Mouse (Mus musculus) neutrophil, adult 65 days (primary cell): ENCODE data around the gene Slc7a10. TPM values are rescaled to one million over a fixed set of nuclear protein-coding genes. Genes with fewer than 3 reads are reported as not detected.

ENCODE experiments used
- total RNA-seq: library from RNA; stranded (reverse); gene quantifications from 2 replicates; pipeline ENCODE4 v1.2.4, GENCODE M21; 2023

Gene Slc7a10
- total RNA-seq, result not detected in 2 replicates

DNA sequence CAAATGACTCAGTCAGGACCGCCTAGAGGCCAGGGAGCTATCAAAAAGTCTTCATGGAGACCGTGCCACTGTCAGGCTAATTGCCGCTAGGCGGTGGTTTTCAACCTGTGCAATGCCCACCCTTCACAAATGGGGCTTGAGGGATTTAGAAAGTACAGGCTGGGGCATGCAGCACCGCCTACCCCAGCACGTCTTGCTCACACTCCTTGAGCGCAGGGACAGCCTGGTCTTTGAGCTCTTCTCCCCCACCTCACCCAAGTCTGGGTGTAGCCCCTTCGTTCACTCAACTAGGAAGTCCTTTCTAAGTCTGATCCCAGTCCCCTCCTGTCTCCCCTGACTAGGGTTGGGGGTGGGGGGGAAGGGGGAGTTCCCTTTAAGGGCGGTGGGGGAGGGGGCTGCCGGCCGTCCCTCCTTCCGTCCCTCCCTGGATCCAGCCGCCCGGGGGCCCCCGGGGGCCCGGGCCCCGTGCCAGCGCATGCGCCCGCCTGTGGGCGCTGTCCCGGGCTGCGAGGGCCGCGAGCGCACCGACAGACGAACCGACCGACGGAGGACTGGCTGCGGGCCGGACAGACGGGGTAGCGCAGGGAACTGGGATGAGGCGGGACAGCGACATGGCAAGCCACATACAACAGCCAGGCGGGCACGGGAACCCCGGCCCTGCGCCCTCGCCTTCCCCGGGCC lies at the start of gene Slc7a10:
Gene Slc7a10 (plus strand): TSS at position 497 of the 681 bp plus-strand sequence.

DNA sequence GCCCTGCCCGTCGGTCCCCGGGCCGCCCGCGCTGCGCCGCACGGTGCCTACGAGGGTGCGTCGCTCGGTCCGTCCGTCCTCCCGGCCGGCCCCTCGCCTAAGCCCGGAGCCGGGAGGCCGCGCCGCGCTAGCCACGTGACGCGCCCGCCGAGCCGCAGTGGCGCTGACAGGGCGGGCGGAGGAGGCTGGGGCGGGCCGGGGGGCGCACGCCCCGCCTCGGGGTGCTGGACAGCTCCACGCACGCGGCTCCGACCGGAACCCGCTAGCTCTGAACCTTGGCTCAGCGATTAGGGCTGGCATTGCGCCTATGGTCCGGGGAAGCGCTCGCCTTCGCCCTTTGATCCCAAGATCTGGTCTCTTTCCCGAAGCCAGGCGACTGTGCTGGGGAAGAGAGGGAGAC lies 29.0 kb downstream of the Slc7a10 start, which contains the start of gene Lrp3:
Gene Lrp3 (minus strand): TSS at position 274 of the 400 bp plus-strand sequence.

Other genes starting within 250 kb of the Slc7a10 start
- gene Cebpg, start 129.8 kb upstream of the Slc7a10 start, total RNA-seq, result 26.8 and 37.7 TPM in 2 replicates
- 45.8 and 47.0 TPM in 2 replicates for gene Cebpa, start 67.1 kb upstream of the Slc7a10 start, total RNA-seq
- gene Lrp3, start 29.1 kb downstream of the Slc7a10 start, total RNA-seq, result not detected in 2 replicates
- gene Gpatch1, start 132.1 kb downstream of the Slc7a10 start, total RNA-seq, result 3.9 and 4.8 TPM in 2 replicates
- gene Rhpn2, start 147.8 kb downstream of the Slc7a10 start, total RNA-seq, result 0.34 TPM in 1 of 2 replicates, not detected in the other
- gene Faap24, start 210.5 kb downstream of the Slc7a10 start, total RNA-seq, result 7.7 and 9.0 TPM in 2 replicates
- 12.4 and 14.7 TPM in 2 replicates for gene Cep89, start 210.7 kb downstream of the Slc7a10 start, total RNA-seq